In genomic region chr1:37347361-37348080, GRCm38 (mm10) we compare ENCODE assay signal across 9 mouse cellular contexts. TPM values are rescaled to one million over a fixed set of nuclear protein-coding genes. Genes with fewer than 3 reads are reported as not detected.
A peak's percentile ranks its signal among the peaks of the same experiment; 100 is the strongest.
DNase-seq lines count a peak whose midpoint lies in the region; ATAC-seq lines count a peak whose summit lies in the region.
"Had no signal": no experiment of that assay in that cellular context is flagged by ENCODE, and none has a peak within 500 bp of the region (broad histone marks: within the 10 kb centered on the region; RNA-seq: fewer than 3 reads in every experiment).

No protein-coding gene starts in this region.

- no peak overlapping the region for H3K9ac ChIP-seq in hindbrain, embryonic 16.5 days (ENCODE audit: low read depth, low read length)

- no peak overlapping the region for H3K27ac ChIP-seq in hindbrain, embryonic 16.5 days (ENCODE audit: low read depth, low read length)
- H3K27ac ChIP-seq in hindbrain, embryonic 10.5 days: no peak overlapping the region

- H3K9me3 ChIP-seq in hindbrain, embryonic 16.5 days (ENCODE audit: control insufficient read depth, low read length): no peaks in the 10 kb centered on the region
- no peaks in the 10 kb centered on the region for H3K9me3 ChIP-seq in hindbrain, embryonic 10.5 days

- ATAC-seq in hindbrain, embryonic 16.5 days: peak; percentile 31

- no peaks in the 10 kb centered on the region for H3K36me3 ChIP-seq in hindbrain, embryonic 16.5 days (ENCODE audit: control insufficient read depth, insufficient read depth, low read length)
- no peaks in the 10 kb centered on the region for H3K36me3 ChIP-seq in hindbrain, embryonic 10.5 days

- no peak for DNase-seq in hindbrain, embryonic 10.5 days (ENCODE audit: low spot score)
- peak; percentile 11 for DNase-seq in 3T3-L1 (ENCODE audit: low read depth, low spot score)
- peak; percentile 62 for DNase-seq in adrenal gland, postnatal 10 days
- peak; percentile 21 for DNase-seq in fibroblast of lung, adult 2 months (ENCODE audit: low read depth)
- no peak for DNase-seq in embryo, embryonic 10.5 days (ENCODE audit: low spot score)
- DNase-seq in embryo, embryonic 9.5 days (ENCODE audit: extremely low spot score): no peak
- DNase-seq: kidney, adult 11 months; right cerebral cortex, postnatal 4 days had no signal

- H3K4me2 ChIP-seq in hindbrain, embryonic 16.5 days (ENCODE audit: low read length): no peak overlapping the region

- peaks cover 10% of the 10 kb centered on the region; the same call in 1 of the 2 replicates for H3K4me1 ChIP-seq in hindbrain, embryonic 16.5 days (ENCODE audit: control insufficient read depth, insufficient read depth, low read depth, low read length)
- H3K4me1 ChIP-seq in hindbrain, embryonic 10.5 days (replicated peaks): peaks cover 17% of the 10 kb centered on the region

- H3K4me3 ChIP-seq in hindbrain, embryonic 16.5 days (ENCODE audit: low read length): no peak overlapping the region
- H3K4me3 ChIP-seq in hindbrain, embryonic 10.5 days: no peak overlapping the region

- WGBS in hindbrain, embryonic 16.5 days: 66% methylated on average over 9 of the region's 9 CpGs
- 81% methylated on average over 9 of the region's 9 CpGs for WGBS in hindbrain, embryonic 10.5 days

- no peaks in the 10 kb centered on the region for H3K27me3 ChIP-seq in hindbrain, embryonic 16.5 days (replicated peaks; ENCODE audit: control insufficient read depth, insufficient read depth, low read length)
- H3K27me3 ChIP-seq in hindbrain, embryonic 10.5 days (ENCODE audit: insufficient read depth, poor library complexity, severe bottlenecking): no peaks in the 10 kb centered on the region

RNA-seq across cellular contexts. Expression of gene Inpp4a, which starts 47.9 kb away (rescaled TPM):
- 74.5 and 74.9 TPM in 2 replicates for polyA plus RNA-seq in hindbrain, embryonic 16.5 days (2015; fragmentation: Nextera tagmentation; extraction: Ambion mirVana)
- polyA plus RNA-seq in hindbrain, embryonic 10.5 days (2016; fragmentation: Nextera tagmentation; extraction: Ambion mirVana): 14.5 and 21.8 TPM in 2 replicates
- 10 to 100 TPM; 18.4 to 23.5 TPM for total RNA-seq in adrenal gland, postnatal 10 days (2021)

Comparison
In these comparisons a context has a peak if more than half of its experiments do, and no peak if none do; other contexts are left out.
1. DNase-seq: peak in 3T3-L1 (single experiment), adrenal gland, postnatal 10 days (single experiment) and fibroblast of lung, adult 2 months (single experiment); none in hindbrain, embryonic 10.5 days (single experiment), embryo, embryonic 10.5 days (single experiment) and embryo, embryonic 9.5 days (single experiment).